Mouse (Mus musculus) ES-E14 (cell line): ENCODE data around the gene Ncor1. TPM values are rescaled to one million over a fixed set of nuclear protein-coding genes. Genes with fewer than 3 reads are reported as not detected.

Source experiments
- DNase-seq: peaks from one replicate; pipeline ENCODE4 v3.0.0-alpha.2; 2013; ENCODE audit warnings: low read depth, low spot score
- H3K27ac ChIP-seq: 2 replicates; pipeline ENCODE4 v1.5.1; 2012; ENCODE audit warnings: low read depth, mild to moderate bottlenecking, low read length, moderate library complexity, mixed read lengths; ENCODE audit not compliant: poor library complexity, insufficient read depth, severe bottlenecking
- H3K36me3 ChIP-seq: 2 replicates; pipeline ENCODE4 v1.6.1; 2012; ENCODE audit warnings: mild to moderate bottlenecking, low read length, moderate library complexity, mixed read lengths; ENCODE audit not compliant: control insufficient read depth, poor library complexity, insufficient read depth, severe bottlenecking
- H3K4me1 ChIP-seq, 2 experiments: fragments of 150-350 bp in 1 of 2; sonication (generic) in 1 of 2; 2 replicates each; pipeline ENCODE4 v1.6.1; 2012; ENCODE audit warnings: low read length in 2 of 2, mild to moderate bottlenecking in 1 of 2, mixed read lengths in 1 of 2; ENCODE audit not compliant: control insufficient read depth in 2 of 2, insufficient read depth in 2 of 2, poor library complexity in 1 of 2
- H3K4me3 ChIP-seq, 2 experiments: fragments of 150-350 bp in 1 of 2; sonication (generic) in 1 of 2; 2 replicates each; pipeline ENCODE4 v1.5.1; 2012; ENCODE audit warnings: low read length in 2 of 2, low read depth in 1 of 2, mild to moderate bottlenecking in 1 of 2, mixed read lengths in 1 of 2; ENCODE audit not compliant: insufficient read depth in 1 of 2, poor library complexity in 1 of 2, severe bottlenecking in 1 of 2
- H3K9ac ChIP-seq: 2 replicates; pipeline ENCODE4 v1.6.1; 2012; ENCODE audit warnings: low read depth, mild to moderate bottlenecking, low read length, mixed read lengths; ENCODE audit not compliant: poor library complexity, insufficient read depth, severe bottlenecking
- H3K9me3 ChIP-seq: fragments of 150-350 bp; sonication (generic); 2 replicates; pipeline ENCODE4 v1.6.1; 2012; ENCODE audit warnings: low read depth, mild to moderate bottlenecking, low read length; ENCODE audit not compliant: control insufficient read depth, insufficient read depth
- CHD2 ChIP-seq: IDR thresholded peaks from 2 replicates; pipeline ENCODE4 v1.6.1; 2014; ENCODE audit warnings: mild to moderate bottlenecking, low read depth, low read length, inconsistent platforms
- HCFC1 ChIP-seq: IDR thresholded peaks from 2 replicates; pipeline ENCODE4 v1.6.1; 2012; ENCODE audit warnings: low read length, inconsistent platforms, borderline replicate concordance; ENCODE audit not compliant: insufficient read depth
- MAFK ChIP-seq: IDR thresholded peaks from 2 replicates; pipeline ENCODE4 v1.6.1; 2014; ENCODE audit warnings: mild to moderate bottlenecking, low read depth, low read length, inconsistent platforms; ENCODE audit not compliant: insufficient read depth
- ZC3H11A ChIP-seq: IDR thresholded peaks from 2 replicates; pipeline ENCODE4 v1.6.1; 2012; ENCODE audit warnings: low read depth, mild to moderate bottlenecking, inconsistent platforms, low read length, borderline replicate concordance
- ZNF384 ChIP-seq: IDR thresholded peaks from 2 replicates; pipeline ENCODE4 v1.6.1; 2012; ENCODE audit warnings: low read depth, low read length, inconsistent platforms
- in situ Hi-C, 2 experiments: fragments of 600-800 bp; cut with MboI; formaldehyde crosslinking; loops; one replicate each; pipeline ENCODE4 v1.15.1; 2025; ENCODE audit warnings: low sequenced_read_pairs in 2 of 2, inconsistent platforms in 1 of 2; ENCODE audit not compliant: unreplicated experiment in 2 of 2
- total RNA-seq: library from RNA; depleted of rRNA; stranded (reverse); fragments of 300-350 nt; gene quantifications from 2 replicates; pipeline ENCODE4 v1.2.3, GENCODE M21; 2012

Gene Ncor1
- total RNA-seq, 1 experiment, result 186 TPM

GRCm38 (mm10) chr11:62496151-62496715 lies 37.9 kb upstream of the Ncor1 start:
- no peaks in the 10 kb centered on the region for H3K36me3 ChIP-seq
- peak overlapping the region; percentile 86 for H3K27ac ChIP-seq
- peak overlapping the region; percentile 57; the same call in 1 of the 2 replicates for H3K9ac ChIP-seq
- DNase-seq, result peak; percentile 65
- in situ Hi-C loops, result no loop called here
- H3K4me1 ChIP-seq, result peaks cover 16 to 27% of the 10 kb centered on the region in 2 experiments
- no peaks in the 10 kb centered on the region for H3K9me3 ChIP-seq
- no peak overlapping the region for H3K4me3 ChIP-seq
- TF ChIP-seq ZC3H11A (no peak), ZNF384 (0 out of 2 replicates have a peak, but pooled peaks have one; percentile 53)

DNA sequence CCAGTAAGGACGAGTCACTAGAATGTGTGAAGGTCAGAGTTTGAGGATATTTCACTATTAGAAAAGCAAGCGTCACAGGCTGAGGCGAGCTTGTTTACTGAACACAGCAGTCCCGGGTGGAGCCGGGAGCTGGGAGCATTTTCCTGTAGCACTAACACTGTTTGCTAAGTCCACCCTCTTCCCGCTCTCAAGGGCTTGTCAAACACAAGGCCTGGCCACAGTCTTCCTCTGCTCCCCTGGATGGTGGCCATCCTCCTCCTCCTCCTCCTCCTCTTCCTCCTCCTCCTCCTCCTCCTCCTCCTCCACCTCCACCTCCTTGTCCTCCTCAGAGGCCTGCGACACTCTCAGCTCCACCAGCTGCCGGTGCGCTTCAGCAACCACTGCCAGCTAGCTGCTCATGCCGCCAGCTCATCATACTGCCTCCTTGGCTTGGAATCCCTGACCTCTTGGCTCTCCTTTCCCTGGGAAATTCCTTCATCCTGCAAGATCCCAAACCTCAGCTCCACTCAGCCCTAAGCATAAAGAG lies 37.0 kb upstream of the Ncor1 start:
- peak overlapping the region; percentile 57 for H3K9ac ChIP-seq
- DNase-seq, result no peak
- no peaks in the 10 kb centered on the region for H3K36me3 ChIP-seq
- H3K4me3 ChIP-seq, result peak overlapping the region; percentile 35 to 49
- no peak for TF ChIP-seq HCFC1
- no peak for TF ChIP-seq MAFK
- no peak for TF ChIP-seq CHD2
- no peak for TF ChIP-seq ZC3H11A
- no peak for TF ChIP-seq ZNF384
- no peaks in the 10 kb centered on the region for H3K9me3 ChIP-seq
- peaks cover 16 to 30% of the 10 kb centered on the region in 2 experiments for H3K4me1 ChIP-seq
- in situ Hi-C loops, result no loop called here
- H3K27ac ChIP-seq, result peak overlapping the region; percentile 86

DNA sequence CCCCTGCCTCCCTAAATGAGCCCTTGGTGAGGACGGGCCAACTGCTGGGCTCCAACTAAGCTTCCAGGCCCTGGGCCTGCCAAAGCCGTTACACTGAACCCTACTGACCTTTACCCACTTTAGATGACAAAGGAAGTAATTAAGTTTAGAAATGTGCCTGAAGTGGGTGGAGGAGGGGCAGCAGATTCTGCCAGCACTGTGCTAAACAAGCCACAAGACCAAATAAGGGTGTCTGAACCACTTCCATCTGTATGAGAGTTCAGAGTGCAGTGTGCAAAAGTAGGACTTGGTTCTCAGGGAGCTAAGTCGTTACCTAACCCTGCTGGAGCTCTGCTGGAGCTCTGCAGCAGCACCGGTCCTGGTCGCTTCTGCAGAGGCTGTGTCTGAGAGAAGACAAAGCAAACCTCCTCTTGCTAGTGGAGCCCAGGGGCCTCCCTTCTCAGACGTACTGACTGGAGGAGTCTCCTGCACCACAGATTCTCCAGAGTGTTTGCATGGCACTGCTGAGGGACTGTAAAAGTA lies 36.5 kb upstream of the Ncor1 start:
- peak; percentile 93 for DNase-seq
- H3K4me3 ChIP-seq, result peak overlapping the region; percentile 37 to 49
- peak overlapping the region; percentile 57 for H3K9ac ChIP-seq

DNA sequence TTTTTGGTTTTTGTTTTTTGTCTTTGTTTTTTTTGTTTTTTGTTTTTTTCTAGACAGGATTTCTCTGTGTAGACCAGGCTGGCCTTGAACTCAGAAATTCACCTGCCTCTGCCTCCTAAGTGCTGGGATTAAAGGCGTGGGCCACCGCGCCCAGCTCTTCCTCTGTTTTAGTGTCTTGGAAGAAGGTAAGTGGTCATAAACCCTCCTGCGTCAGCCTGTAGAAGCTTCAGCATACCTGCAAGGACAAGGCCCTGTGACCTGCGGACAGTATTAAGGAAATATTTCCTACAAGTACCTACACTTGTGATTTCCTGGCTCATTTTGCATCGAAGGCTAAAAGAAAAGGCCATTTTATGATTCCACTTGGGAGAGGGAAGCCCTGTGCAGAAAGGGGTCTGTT lies 35.4 kb upstream of the Ncor1 start:
- H3K36me3 ChIP-seq, result no peaks in the 10 kb centered on the region
- H3K9me3 ChIP-seq, result no peaks in the 10 kb centered on the region
- H3K9ac ChIP-seq, result peak overlapping the region; percentile 61; the same call in 1 of the 2 replicates
- no peak for DNase-seq
- peaks cover 19 to 33% of the 10 kb centered on the region in 2 experiments for H3K4me1 ChIP-seq
- in situ Hi-C loops, result no loop called here
- H3K4me3 ChIP-seq, result peak overlapping the region in 1 of 2 experiments; percentile 37; a peak in 1 of 4 replicates
- TF ChIP-seq ZC3H11A (no peak), ZNF384 (no peak), HCFC1 (no peak), CHD2 (no peak), MAFK (no peak)
- peak overlapping the region; percentile 92; the same call in 1 of the 2 replicates for H3K27ac ChIP-seq

More for the DNA sequence above, 36.5 kb upstream of the Ncor1 start:
- TF ChIP-seq ZNF384, result no peak
- peak; percentile 65; the same call in 1 of the 2 replicates for TF ChIP-seq CHD2
- no peak for TF ChIP-seq MAFK
- TF ChIP-seq ZC3H11A, result no peak
- 0 out of 2 replicates have a peak, but pooled peaks have one; percentile 22 for TF ChIP-seq HCFC1
- Histone ChIP-seq H3K9me3 (no peaks in the 10 kb centered on the region), H3K27ac (peak overlapping the region; percentile 92), H3K4me1 (peaks cover 18 to 30% of the 10 kb centered on the region in 2 experiments), H3K36me3 (no peaks in the 10 kb centered on the region)
- in situ Hi-C loops, result no loop called here
